Mouse (Mus musculus): ENCODE measurements around the gene Mtg2. TPM values are rescaled to one million over a fixed set of nuclear protein-coding genes. Genes with fewer than 3 reads are reported as not detected.

Mtg2 gene
- polyA plus RNA-seq, 1 experiment from 2014 or later, result 11.1 TPM

DNA sequence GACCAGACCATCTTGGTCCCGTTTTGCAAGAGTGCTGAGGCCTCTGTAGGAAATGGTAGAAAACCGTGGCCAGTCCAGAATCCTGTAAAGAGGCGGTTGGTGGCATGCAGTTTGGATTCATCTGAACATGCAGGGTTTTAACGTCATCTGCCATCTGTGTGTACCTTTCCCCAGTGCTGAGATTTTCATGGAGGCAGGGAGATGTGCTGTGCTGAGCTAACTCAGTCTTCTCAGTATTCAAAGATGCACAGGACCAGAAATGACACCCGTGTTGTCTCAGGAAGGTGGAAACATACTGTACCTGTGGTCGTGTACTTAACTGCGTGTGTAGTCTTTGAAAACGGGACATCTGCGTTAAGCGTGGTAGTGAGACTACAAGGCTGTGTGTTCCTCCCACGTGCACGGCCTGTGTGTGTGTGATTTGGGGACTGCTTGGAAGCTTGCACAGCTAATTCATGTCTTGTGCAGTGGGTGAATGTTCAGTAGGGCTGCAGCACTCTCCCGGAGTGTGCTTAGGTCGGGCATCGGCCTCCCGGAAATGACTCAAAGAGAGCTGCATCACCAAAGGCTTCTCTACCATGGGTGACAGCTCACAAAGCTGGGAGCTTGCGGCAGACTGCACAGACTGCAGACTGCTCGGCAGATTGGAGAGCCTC lies 22.3 kb upstream of the Mtg2 start:
- Histone ChIP-seq H3K9ac (ENCODE audit: low read depth, low read length) (no peak overlapping the region), H3K4me2 (replicated peaks; ENCODE audit: low read depth) (no peak overlapping the region), H3K27me3 (replicated peaks; ENCODE audit: control insufficient read depth, insufficient read depth, low read length) (no peaks in the 10 kb centered on the region), H3K27ac (ENCODE audit: low read depth, low read length) (no peak overlapping the region), H3K36me3 (ENCODE audit: control insufficient read depth, insufficient read depth) (0 out of 2 replicates have a peak, but pooled peaks cover under 1% of the 10 kb centered on the region), H3K4me3 (ENCODE audit: low read depth, low read length) (no peak overlapping the region), H3K4me1 (replicated peaks; ENCODE audit: control insufficient read depth, insufficient read depth, low read length) (no peaks in the 10 kb centered on the region), H3K9me3 (ENCODE audit: control insufficient read depth) (no peaks in the 10 kb centered on the region)
- no peak for TF ChIP-seq CTCF (IDR thresholded peaks at IDR 0.05; ENCODE audit: low read depth)
- WGBS, result 93% methylated on average over 18 of the region's 18 CpGs
- ATAC-seq, result no peak

DNA sequence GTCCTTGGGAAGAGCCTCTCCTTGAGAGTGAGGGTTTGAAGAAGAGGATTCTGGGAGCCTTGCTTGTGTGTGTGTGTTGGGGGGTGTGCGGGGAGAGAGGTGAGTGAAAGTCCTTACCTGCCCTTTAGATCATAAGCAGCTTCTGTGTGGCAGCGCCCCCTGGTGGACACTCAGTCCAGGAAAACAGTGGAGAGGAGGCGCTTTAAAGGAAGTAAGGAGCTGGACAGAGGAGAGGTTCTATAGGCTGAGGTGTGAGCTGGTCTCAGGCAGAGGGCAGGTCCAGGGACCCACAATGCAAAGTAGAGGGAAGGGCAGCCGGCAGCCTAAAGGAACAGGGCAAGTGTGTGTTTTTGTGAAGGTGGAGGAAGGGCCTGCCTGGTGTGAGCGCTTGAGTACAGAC lies 19.4 kb upstream of the Mtg2 start:
- H3K36me3 ChIP-seq (ENCODE audit: control insufficient read depth, insufficient read depth), result peaks cover 15% of the 10 kb centered on the region
- peak; percentile 96 for TF ChIP-seq CTCF (IDR thresholded peaks at IDR 0.05; ENCODE audit: low read depth)
- peak; percentile 44 for ATAC-seq
- H3K27me3 ChIP-seq (replicated peaks; ENCODE audit: control insufficient read depth, insufficient read depth, low read length), result no peaks in the 10 kb centered on the region
- H3K4me2 ChIP-seq (replicated peaks; ENCODE audit: low read depth), result no peak overlapping the region
- no peaks in the 10 kb centered on the region for H3K4me1 ChIP-seq (replicated peaks; ENCODE audit: control insufficient read depth, insufficient read depth, low read length)
- no peak overlapping the region for H3K27ac ChIP-seq (ENCODE audit: low read depth, low read length)
- 20% methylated on average over 5 of the region's 5 CpGs for WGBS
- no peak overlapping the region for H3K4me3 ChIP-seq (ENCODE audit: low read depth, low read length)
- no peaks in the 10 kb centered on the region for H3K9me3 ChIP-seq (ENCODE audit: control insufficient read depth)
- H3K9ac ChIP-seq (ENCODE audit: low read depth, low read length), result no peak overlapping the region

DNA sequence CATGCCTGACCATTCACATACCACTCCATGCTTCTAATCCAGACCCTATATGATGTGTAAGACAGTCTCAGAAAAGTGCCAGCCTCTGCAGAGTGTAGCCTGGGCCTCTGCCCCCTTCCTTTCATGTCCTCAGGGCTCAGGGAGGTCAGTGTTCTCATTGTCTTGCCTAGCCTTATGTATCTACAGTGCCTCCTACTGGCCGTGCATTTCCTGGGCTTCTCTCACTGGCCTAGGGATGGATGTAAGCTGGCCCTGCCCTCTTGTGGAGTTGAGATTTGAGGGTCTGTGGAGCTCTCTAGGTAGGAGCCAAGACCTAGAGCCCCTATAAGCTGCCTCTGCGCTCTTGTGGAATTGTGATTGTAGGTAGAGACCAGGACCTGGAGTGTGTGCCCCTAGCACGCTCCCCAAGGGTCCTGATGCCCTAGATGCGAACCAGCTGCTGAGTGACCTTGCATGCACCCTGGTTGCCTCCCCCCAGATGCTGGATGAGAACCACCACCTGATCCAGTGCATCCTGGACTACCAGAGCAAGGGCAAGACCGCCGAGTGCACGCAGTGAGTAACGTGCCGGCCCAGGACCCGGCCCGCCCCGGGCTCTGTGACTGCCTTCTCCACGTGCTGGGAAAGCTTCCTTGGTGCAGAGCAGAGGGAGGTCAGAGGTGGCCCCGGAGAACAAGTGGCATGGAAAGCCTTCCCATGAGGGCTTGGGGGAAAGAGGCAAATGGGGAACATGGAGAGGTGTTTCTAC lies 18.2 kb upstream of the Mtg2 start:
- no peaks in the 10 kb centered on the region for H3K27me3 ChIP-seq (replicated peaks; ENCODE audit: control insufficient read depth, insufficient read depth, low read length)
- H3K9me3 ChIP-seq (ENCODE audit: control insufficient read depth), result no peaks in the 10 kb centered on the region
- TF ChIP-seq CTCF (IDR thresholded peaks at IDR 0.05; ENCODE audit: low read depth), result peak; percentile 64
- peaks cover 25% of the 10 kb centered on the region for H3K36me3 ChIP-seq (ENCODE audit: control insufficient read depth, insufficient read depth)
- H3K4me3 ChIP-seq (ENCODE audit: low read depth, low read length), result no peak overlapping the region
- 91% methylated on average over 14 of the region's 14 CpGs for WGBS
- H3K4me2 ChIP-seq (replicated peaks; ENCODE audit: low read depth), result no peak overlapping the region
- no peak overlapping the region for H3K9ac ChIP-seq (ENCODE audit: low read depth, low read length)
- H3K27ac ChIP-seq (ENCODE audit: low read depth, low read length), result no peak overlapping the region
- no peak for ATAC-seq
- no peaks in the 10 kb centered on the region for H3K4me1 ChIP-seq (replicated peaks; ENCODE audit: control insufficient read depth, insufficient read depth, low read length)

DNA sequence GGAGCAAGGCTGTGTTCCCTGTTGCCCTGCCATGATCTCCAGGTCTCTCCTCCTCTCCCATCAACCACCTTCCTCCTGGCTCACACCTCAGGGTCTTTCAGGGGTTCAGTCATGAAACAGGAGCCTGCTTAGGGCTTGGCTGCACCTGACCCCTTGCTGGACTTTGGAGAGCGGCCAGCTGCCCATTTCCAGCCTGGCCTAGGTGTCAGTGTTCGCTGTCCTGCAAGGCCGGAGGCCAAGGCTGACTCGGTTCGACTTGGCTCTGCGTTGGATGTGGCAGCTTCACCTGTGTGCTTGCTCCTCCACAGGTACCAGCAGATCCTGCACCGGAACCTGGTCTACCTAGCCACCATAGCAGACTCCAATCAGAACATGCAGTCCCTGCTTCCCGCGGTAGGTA lies 17.4 kb upstream of the Mtg2 start:
- H3K4me3 ChIP-seq (ENCODE audit: low read depth, low read length), result no peak overlapping the region
- ATAC-seq, result no peak

DNA sequence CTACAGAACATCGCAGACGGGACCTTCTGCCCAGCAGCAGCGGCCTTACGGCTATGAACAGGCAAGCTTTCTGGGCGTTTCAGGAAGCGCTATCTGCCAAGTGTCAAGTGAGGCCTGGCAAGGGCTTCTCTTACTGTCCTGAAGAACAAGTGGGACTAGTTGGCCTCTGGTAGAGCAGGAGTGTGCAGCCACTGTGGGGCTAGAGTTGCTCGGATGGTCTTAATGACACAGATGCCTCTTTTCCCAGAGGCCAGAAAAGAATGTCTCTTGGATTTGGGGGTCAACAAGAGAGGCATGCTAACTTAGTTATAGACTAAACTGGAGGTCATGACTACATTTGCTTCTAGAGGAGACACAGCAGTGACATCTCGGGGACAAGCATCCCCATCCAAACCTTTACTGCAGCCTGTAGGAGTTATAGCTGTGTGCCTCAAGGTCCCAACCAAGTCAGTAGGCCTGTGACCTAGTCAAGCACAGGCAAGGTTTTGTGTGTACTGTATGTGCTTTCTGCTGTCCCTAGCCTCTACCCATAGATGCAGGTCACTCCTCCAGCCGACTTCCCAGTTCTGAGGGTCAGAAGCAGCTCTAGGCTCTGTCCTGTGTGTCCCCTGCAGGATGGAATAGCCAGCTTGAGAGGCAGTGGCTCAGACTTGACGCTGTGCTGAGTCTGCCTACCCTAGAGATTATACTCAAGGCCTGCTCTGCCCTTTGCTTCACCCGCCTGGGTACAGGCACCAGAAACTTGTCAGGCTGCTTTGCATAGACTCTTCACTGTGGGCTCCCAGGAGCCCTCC lies 6.9 kb upstream of the Mtg2 start:
- no peak overlapping the region for H3K4me3 ChIP-seq (ENCODE audit: low read depth, low read length)
- peaks cover 44% of the 10 kb centered on the region for H3K36me3 ChIP-seq (ENCODE audit: control insufficient read depth, insufficient read depth)
- ATAC-seq, result no peak

More for the DNA sequence above, 17.4 kb upstream of the Mtg2 start:
- H3K36me3 ChIP-seq (ENCODE audit: control insufficient read depth, insufficient read depth), result peaks cover 33% of the 10 kb centered on the region
- H3K9ac ChIP-seq (ENCODE audit: low read depth, low read length), result no peak overlapping the region
- H3K4me1 ChIP-seq (replicated peaks; ENCODE audit: control insufficient read depth, insufficient read depth, low read length), result no peaks in the 10 kb centered on the region
- no peak for TF ChIP-seq CTCF (IDR thresholded peaks at IDR 0.05; ENCODE audit: low read depth)
- no peaks in the 10 kb centered on the region for H3K9me3 ChIP-seq (ENCODE audit: control insufficient read depth)
- no peaks in the 10 kb centered on the region for H3K27me3 ChIP-seq (replicated peaks; ENCODE audit: control insufficient read depth, insufficient read depth, low read length)
- no peak overlapping the region for H3K4me2 ChIP-seq (replicated peaks; ENCODE audit: low read depth)
- WGBS, result 97% methylated on average over 9 of the region's 9 CpGs
- H3K27ac ChIP-seq (ENCODE audit: low read depth, low read length), result no peak overlapping the region

More for the DNA sequence above, 6.9 kb upstream of the Mtg2 start:
- no peak for TF ChIP-seq CTCF (IDR thresholded peaks at IDR 0.05; ENCODE audit: low read depth)
- 95% methylated on average over 11 of the region's 11 CpGs for WGBS
- Histone ChIP-seq H3K27ac (ENCODE audit: low read depth, low read length) (no peak overlapping the region), H3K9ac (ENCODE audit: low read depth, low read length) (no peak overlapping the region), H3K9me3 (ENCODE audit: control insufficient read depth) (no peaks in the 10 kb centered on the region), H3K27me3 (replicated peaks; ENCODE audit: control insufficient read depth, insufficient read depth, low read length) (no peaks in the 10 kb centered on the region), H3K4me2 (replicated peaks; ENCODE audit: low read depth) (no peak overlapping the region), H3K4me1 (replicated peaks; ENCODE audit: control insufficient read depth, insufficient read depth, low read length) (no peaks in the 10 kb centered on the region)

Measured in intestine, postnatal 0 days (tissue).